Mouse (Mus musculus): ENCODE measurements around the gene Pdzd2. TPM values are rescaled to one million over a fixed set of nuclear protein-coding genes. Genes with fewer than 3 reads are reported as not detected.

The Pdzd2 gene
- polyA plus RNA-seq, 1 experiment: under 0.01 TPM

DNA sequence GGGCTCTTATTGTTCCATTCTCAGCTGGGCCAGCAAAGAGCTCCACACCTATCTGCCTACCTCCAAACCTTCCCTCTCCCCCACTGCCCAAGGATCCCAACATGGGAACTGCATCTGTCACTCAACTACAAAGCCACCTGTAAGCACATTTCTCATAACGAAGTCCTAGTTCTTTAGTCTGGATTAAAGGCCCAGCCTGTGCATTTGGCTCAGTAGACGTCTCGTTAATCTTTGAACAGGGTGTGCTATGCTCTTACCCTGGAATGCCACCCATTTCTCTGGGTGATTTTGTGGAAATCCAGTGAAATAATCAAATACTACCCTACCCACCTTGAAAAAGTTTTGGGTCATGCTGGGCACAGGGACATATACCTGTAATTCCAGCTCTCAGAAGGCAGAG is 308.5 kb downstream of the Pdzd2 start:
- no peak for TF ChIP-seq GATA1 (IDR thresholded peaks at IDR 0.05; ENCODE audit: low read length)
- no peak for TF ChIP-seq TAL1 (IDR thresholded peaks at IDR 0.05; ENCODE audit: low read length)
- H3K4me3 ChIP-seq (replicated peaks): no peak overlapping the region

DNA sequence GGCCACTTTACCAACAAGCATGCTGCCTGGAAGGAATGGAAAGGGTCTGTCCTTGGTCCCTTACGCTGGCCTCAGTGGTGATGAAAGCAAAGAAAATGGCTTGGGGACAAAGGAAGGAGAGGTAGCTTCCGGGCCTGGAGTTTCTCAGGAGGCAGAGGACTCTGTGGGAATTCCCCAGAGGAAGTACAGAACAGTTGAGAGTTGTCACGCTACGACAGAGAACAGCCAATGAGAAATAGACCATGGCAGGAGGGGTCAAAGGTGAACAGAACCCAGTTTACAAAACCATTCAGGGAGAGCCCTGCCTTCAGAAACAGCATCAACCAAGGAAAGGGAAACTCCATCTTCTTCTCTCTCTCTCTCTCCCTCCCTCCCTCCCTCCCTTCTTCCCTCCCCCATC is 309.1 kb downstream of the Pdzd2 start:
- no peaks in the 10 kb centered on the region for H3K27me3 ChIP-seq (ENCODE audit: control insufficient read depth)
- no peaks in the 10 kb centered on the region for H3K36me3 ChIP-seq (ENCODE audit: control insufficient read depth)
- no peak overlapping the region for H3K4me3 ChIP-seq (replicated peaks)
- TF ChIP-seq TAL1 (IDR thresholded peaks at IDR 0.05; ENCODE audit: low read length) (no peak), GATA1 (IDR thresholded peaks at IDR 0.05; ENCODE audit: low read length) (no peak)
- H3K4me1 ChIP-seq (ENCODE audit: control insufficient read depth): no peaks in the 10 kb centered on the region
- H3K9me3 ChIP-seq (ENCODE audit: control insufficient read depth, low read length): no peaks in the 10 kb centered on the region

More for the DNA sequence above, 308.5 kb downstream of the Pdzd2 start:
- Histone ChIP-seq H3K36me3 (ENCODE audit: control insufficient read depth) (no peaks in the 10 kb centered on the region), H3K4me1 (ENCODE audit: control insufficient read depth) (no peaks in the 10 kb centered on the region), H3K9me3 (ENCODE audit: control insufficient read depth, low read length) (no peaks in the 10 kb centered on the region), H3K27me3 (ENCODE audit: control insufficient read depth) (no peaks in the 10 kb centered on the region)

DNA sequence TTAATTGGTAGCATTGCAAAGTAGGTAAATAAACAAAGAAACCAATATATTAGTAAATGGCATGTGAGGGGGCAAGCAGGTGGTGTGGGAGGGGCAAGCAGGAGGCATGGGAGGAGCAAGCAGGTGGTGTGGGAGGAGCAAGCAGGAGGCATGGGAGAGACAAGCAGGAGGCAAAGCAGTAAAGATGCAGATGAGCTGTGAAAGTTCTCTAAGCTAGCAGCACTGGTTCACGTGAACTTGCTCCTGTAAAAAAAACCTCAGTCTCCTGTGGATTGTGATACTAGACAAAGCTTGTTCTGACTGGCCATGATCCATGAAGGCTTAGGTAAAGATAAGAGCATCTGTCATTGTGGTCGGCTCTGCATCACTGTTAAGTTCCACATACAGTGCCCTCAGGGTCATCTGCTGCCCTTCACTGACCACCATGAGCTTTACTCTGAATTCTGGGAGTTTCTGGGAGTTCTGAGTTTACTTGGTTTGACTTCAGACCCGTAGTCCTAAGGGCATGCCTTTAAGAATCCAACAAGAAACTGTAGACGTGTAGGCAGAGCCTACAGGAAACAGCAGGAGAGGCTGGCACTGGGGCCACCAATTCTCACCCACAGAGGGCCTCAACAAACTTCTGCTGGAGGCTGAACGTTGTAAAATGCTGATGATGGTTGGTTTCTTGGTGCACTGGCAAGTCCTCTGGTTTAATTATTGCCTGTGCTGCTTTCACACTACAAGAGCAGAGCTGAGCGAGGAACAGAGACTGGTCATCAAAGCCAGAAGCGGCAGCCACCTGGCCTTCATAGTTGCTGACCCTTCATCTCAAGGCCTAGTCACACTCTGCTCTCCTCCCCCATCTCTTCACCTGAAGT is 309.9 kb downstream of the Pdzd2 start:
- no peaks in the 10 kb centered on the region for H3K4me1 ChIP-seq (ENCODE audit: control insufficient read depth)
- H3K36me3 ChIP-seq (ENCODE audit: control insufficient read depth): no peaks in the 10 kb centered on the region
- H3K27me3 ChIP-seq (ENCODE audit: control insufficient read depth): no peaks in the 10 kb centered on the region
- no peak overlapping the region for H3K4me3 ChIP-seq (replicated peaks)
- no peaks in the 10 kb centered on the region for H3K9me3 ChIP-seq (ENCODE audit: control insufficient read depth, low read length)
- TF ChIP-seq TAL1 (IDR thresholded peaks at IDR 0.05; ENCODE audit: low read length) (no peak), GATA1 (IDR thresholded peaks at IDR 0.05; ENCODE audit: low read length) (no peak)

DNA sequence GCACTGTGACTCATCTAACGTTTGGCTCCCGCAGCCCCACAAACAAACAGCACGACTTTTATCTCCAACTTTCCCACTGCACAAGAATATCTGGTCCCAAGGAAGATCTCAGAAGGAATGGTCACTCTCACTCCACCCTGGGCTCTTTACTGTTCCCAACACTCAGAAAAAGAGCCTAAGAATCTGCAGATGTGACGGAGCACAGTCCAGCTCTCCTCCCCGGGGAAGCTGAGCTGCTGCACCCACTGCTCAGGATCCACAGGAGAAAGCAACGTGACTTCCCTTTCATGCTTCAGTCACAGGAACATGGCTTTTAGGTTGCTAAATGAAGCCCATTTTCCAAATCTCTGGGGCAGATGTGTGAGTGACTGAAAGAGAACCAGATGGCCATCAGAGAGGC is 311.9 kb downstream of the Pdzd2 start:
- H3K4me1 ChIP-seq (ENCODE audit: control insufficient read depth): no peaks in the 10 kb centered on the region
- H3K36me3 ChIP-seq (ENCODE audit: control insufficient read depth): no peaks in the 10 kb centered on the region
- no peaks in the 10 kb centered on the region for H3K9me3 ChIP-seq (ENCODE audit: control insufficient read depth, low read length)
- no peak overlapping the region for H3K4me3 ChIP-seq (replicated peaks)
- no peaks in the 10 kb centered on the region for H3K27me3 ChIP-seq (ENCODE audit: control insufficient read depth)
- TF ChIP-seq TAL1 (IDR thresholded peaks at IDR 0.05; ENCODE audit: low read length): no peak
- no peak for TF ChIP-seq GATA1 (IDR thresholded peaks at IDR 0.05; ENCODE audit: low read length)

DNA sequence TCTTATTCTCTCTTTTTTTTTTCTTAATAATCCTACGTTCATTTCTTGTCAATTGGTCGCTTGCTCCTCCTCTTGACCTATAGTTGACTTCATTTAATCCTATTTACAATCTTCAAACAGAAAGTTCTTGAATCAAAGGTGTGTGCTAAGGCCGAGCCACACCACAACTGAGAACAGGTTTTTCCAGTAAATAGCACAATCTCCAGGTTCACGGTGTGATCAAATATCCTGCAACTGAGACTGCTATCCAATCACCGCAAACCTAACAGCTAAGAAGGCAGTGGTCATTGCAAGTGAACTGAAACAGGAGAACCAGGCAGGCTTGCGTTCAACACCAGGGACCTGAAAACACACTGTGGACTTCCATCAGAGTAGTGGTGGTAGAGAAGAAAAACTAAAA is 313.4 kb downstream of the Pdzd2 start:
- Histone ChIP-seq H3K27me3 (ENCODE audit: control insufficient read depth) (no peaks in the 10 kb centered on the region), H3K4me3 (replicated peaks) (no peak overlapping the region), H3K4me1 (ENCODE audit: control insufficient read depth) (no peaks in the 10 kb centered on the region), H3K36me3 (ENCODE audit: control insufficient read depth) (no peaks in the 10 kb centered on the region), H3K9me3 (ENCODE audit: control insufficient read depth, low read length) (no peaks in the 10 kb centered on the region)
- no peak for TF ChIP-seq GATA1 (IDR thresholded peaks at IDR 0.05; ENCODE audit: low read length)
- no peak for TF ChIP-seq TAL1 (IDR thresholded peaks at IDR 0.05; ENCODE audit: low read length)

DNA sequence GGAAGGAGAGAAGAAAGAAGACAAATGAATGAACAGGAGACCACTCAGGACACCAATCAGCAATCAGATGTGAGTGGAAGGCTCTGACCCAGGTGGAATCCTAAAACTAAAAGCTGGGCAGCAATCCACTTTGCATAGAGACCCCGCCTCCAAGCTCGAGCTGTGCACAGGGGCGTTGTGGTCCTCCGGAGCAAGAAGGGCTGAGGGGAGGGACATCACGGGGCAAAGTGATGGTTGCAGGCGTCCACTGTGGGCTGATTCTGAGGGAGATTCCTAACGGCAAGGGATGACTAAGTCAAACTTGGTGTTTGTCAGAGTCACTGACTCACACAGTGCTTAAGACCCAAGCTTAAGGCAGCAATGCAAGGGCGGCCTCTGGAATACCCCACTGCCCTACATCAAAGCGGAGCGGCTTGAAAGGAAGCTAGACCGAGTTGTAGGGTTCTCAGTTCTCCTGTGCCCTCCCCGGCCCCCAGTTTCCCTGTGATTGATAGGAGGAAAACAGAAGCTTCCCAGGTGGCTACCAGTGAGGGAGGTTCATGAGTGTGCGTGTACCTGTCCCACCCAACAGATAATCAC is 314.6 kb downstream of the Pdzd2 start:
- Histone ChIP-seq H3K4me3 (replicated peaks) (no peak overlapping the region), H3K27me3 (ENCODE audit: control insufficient read depth) (no peaks in the 10 kb centered on the region), H3K36me3 (ENCODE audit: control insufficient read depth) (no peaks in the 10 kb centered on the region), H3K4me1 (ENCODE audit: control insufficient read depth) (no peaks in the 10 kb centered on the region), H3K9me3 (ENCODE audit: control insufficient read depth, low read length) (no peaks in the 10 kb centered on the region)
- TF ChIP-seq TAL1 (IDR thresholded peaks at IDR 0.05; ENCODE audit: low read length) (no peak), GATA1 (IDR thresholded peaks at IDR 0.05; ENCODE audit: low read length) (no peak)

DNA sequence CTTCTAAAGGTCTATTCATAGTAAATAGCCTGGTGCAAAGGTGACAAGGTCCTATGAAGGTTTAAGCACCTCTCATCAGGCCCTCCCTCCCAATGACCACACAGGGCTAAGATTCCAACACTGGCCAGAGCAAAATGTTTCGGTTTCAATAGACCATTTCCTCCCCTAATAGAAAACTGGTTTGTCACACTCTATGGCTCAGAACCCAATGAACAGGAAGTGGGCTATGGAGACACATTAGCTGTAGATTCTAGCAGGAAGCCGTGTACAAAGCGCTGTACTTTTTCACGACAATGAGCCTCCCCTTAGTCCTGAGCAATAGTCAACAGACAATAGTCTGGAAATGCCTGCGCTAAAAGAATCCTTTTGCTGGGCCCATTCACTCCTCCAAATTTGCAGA is 315.5 kb downstream of the Pdzd2 start:
- TF ChIP-seq TAL1 (IDR thresholded peaks at IDR 0.05; ENCODE audit: low read length) (no peak), GATA1 (IDR thresholded peaks at IDR 0.05; ENCODE audit: low read length) (no peak)
- H3K4me3 ChIP-seq (replicated peaks): no peak overlapping the region
- no peaks in the 10 kb centered on the region for H3K9me3 ChIP-seq (ENCODE audit: control insufficient read depth, low read length)
- H3K27me3 ChIP-seq (ENCODE audit: control insufficient read depth): no peaks in the 10 kb centered on the region
- H3K36me3 ChIP-seq (ENCODE audit: control insufficient read depth): no peaks in the 10 kb centered on the region
- no peaks in the 10 kb centered on the region for H3K4me1 ChIP-seq (ENCODE audit: control insufficient read depth)

DNA sequence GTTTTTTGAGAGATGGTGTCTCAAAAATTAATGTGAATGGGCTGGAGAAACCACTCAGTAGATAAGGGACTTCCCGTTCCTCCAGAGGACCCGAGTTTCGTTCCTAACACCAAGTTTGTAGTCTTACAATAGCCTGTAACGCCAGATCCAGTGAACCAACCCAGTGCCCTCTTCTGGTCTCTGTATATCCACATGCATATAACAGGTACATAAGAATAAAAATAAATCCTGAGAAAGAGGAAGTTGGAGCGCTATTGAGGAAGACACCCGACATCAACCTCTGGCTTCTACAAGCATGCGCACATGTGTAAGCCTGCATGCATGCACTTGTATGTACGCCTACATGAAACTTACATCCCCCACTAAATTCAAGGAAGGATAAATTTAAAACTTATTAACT is 318.8 kb downstream of the Pdzd2 start:
- H3K4me1 ChIP-seq (ENCODE audit: control insufficient read depth): no peaks in the 10 kb centered on the region
- H3K36me3 ChIP-seq (ENCODE audit: control insufficient read depth): no peaks in the 10 kb centered on the region
- H3K27me3 ChIP-seq (ENCODE audit: control insufficient read depth): no peaks in the 10 kb centered on the region
- no peak overlapping the region for H3K4me3 ChIP-seq (replicated peaks)
- TF ChIP-seq GATA1 (IDR thresholded peaks at IDR 0.05; ENCODE audit: low read length) (no peak), TAL1 (IDR thresholded peaks at IDR 0.05; ENCODE audit: low read length) (no peak)
- no peaks in the 10 kb centered on the region for H3K9me3 ChIP-seq (ENCODE audit: control insufficient read depth, low read length)

DNA sequence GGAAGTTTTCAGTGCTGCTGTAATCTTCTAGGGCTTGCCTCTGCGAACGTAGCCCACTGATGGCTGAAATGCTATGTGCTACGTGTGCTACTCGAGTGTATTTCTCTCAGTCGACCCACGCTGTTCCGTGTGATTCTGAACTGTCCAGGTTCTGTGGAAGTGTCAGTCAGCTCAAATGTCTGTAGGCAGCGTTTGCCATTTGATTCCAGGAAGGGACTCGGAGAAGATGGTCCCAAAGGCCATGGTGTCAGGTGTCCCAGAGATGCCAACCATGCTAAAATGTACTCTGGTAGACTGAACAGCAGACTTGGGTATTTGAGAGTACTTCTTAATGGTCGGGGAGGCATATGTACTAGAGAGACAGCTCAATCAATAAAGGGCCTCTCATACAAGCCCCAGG is 319.3 kb downstream of the Pdzd2 start:
- Histone ChIP-seq H3K27me3 (ENCODE audit: control insufficient read depth) (no peaks in the 10 kb centered on the region), H3K9me3 (ENCODE audit: control insufficient read depth, low read length) (no peaks in the 10 kb centered on the region), H3K4me3 (replicated peaks) (no peak overlapping the region), H3K4me1 (ENCODE audit: control insufficient read depth) (no peaks in the 10 kb centered on the region), H3K36me3 (ENCODE audit: control insufficient read depth) (no peaks in the 10 kb centered on the region)
- TF ChIP-seq TAL1 (IDR thresholded peaks at IDR 0.05; ENCODE audit: low read length) (no peak), GATA1 (IDR thresholded peaks at IDR 0.05; ENCODE audit: low read length) (no peak)
